Mouse (Mus musculus) spleen, adult 18-20 months (tissue): ENCODE results near the gene Gm12394.
"Not testable (repeated sequence)": the region's sequence is repeated elsewhere in the genome, so short reads cannot be mapped to it uniquely, and the experiment has no call there.

ENCODE experiments used
- DNase-seq, 2 experiments: peaks; one replicate each; pipeline ENCODE4 v3.0.0; 2022; ENCODE audit warnings: mixed read lengths in 2 of 2

Gm12394 gene

GRCm38 (mm10) chr4:42856671-42857070, at the start of gene Gm12394:
Gene Gm12394, minus strand, starts transcription at chr4:42856771.
- DNase-seq: not testable (repeated sequence)

- no peak for DNase-seq
Observed at GRCm38 (mm10) chr4:42904966-42905365, 48.4 kb upstream of the Gm12394 start.

- DNase-seq: no peak
Observed at GRCm38 (mm10) chr4:42904523-42904922, 48.0 kb upstream of the Gm12394 start.

- no peak for DNase-seq
Observed at GRCm38 (mm10) chr4:42903942-42904341, 47.4 kb upstream of the Gm12394 start.

- DNase-seq: no peak
Observed at GRCm38 (mm10) chr4:42902730-42903129, 46.2 kb upstream of the Gm12394 start.

- DNase-seq: peak in 1 of 2 experiments; percentile 4
Observed at GRCm38 (mm10) chr4:42902174-42902573, 45.6 kb upstream of the Gm12394 start.

GRCm38 (mm10) chr4:42900878-42901277, 44.3 kb upstream of the Gm12394 start:
- no peak for DNase-seq

- no peak for DNase-seq
Observed at GRCm38 (mm10) chr4:42898914-42899313, 42.3 kb upstream of the Gm12394 start.

- DNase-seq: no peak
Observed at GRCm38 (mm10) chr4:42895118-42895517, 38.5 kb upstream of the Gm12394 start.

GRCm38 (mm10) chr4:42891176-42891575, 34.6 kb upstream of the Gm12394 start:
- no peak for DNase-seq

GRCm38 (mm10) chr4:42888806-42889205, 32.2 kb upstream of the Gm12394 start:
- no peak for DNase-seq

- no peak for DNase-seq
Observed at GRCm38 (mm10) chr4:42886926-42887325, 30.4 kb upstream of the Gm12394 start.

- DNase-seq: no peak
Observed at GRCm38 (mm10) chr4:42880677-42880948, 24.0 kb upstream of the Gm12394 start.

GRCm38 (mm10) chr4:42879829-42880676, 23.5 kb upstream of the Gm12394 start:
- DNase-seq: no peak

GRCm38 (mm10) chr4:42877657-42878056, 21.1 kb upstream of the Gm12394 start:
- no peak for DNase-seq

GRCm38 (mm10) chr4:42876586-42877291, 20.2 kb upstream of the Gm12394 start:
- peak in 1 of 2 experiments; percentile 22 for DNase-seq

GRCm38 (mm10) chr4:42874134-42874533, 17.6 kb upstream of the Gm12394 start, which contains the start of gene Fam205c:
Gene Fam205c, minus strand, starts transcription at chr4:42874234.
- no peak for DNase-seq

GRCm38 (mm10) chr4:42872746-42873435, 16.3 kb upstream of the Gm12394 start:
- no peak for DNase-seq

- no peak for DNase-seq
Observed at GRCm38 (mm10) chr4:42872151-42872550, 15.6 kb upstream of the Gm12394 start.

GRCm38 (mm10) chr4:42870748-42871147, 14.2 kb upstream of the Gm12394 start:
- DNase-seq: no peak

- DNase-seq: no peak
Observed at GRCm38 (mm10) chr4:42868193-42868592, 11.6 kb upstream of the Gm12394 start.

GRCm38 (mm10) chr4:42867390-42867789, 10.8 kb upstream of the Gm12394 start:
- no peak for DNase-seq

GRCm38 (mm10) chr4:42863487-42863886, 6.9 kb upstream of the Gm12394 start:
- DNase-seq: not testable (repeated sequence)

- not testable (repeated sequence) for DNase-seq
Observed at GRCm38 (mm10) chr4:42860483-42860882, 3.9 kb upstream of the Gm12394 start.
